Mouse (Mus musculus): Measurements from ENCODE around the gene E030030I06Rik. TPM values are rescaled to one million over a fixed set of nuclear protein-coding genes. Genes with fewer than 3 reads are reported as not detected.
"Not testable (repeated sequence)": the region's sequence is repeated elsewhere in the genome, so short reads cannot be mapped to it uniquely, and the experiment has no call there.

E030030I06Rik gene
- polyA plus RNA-seq, 1 experiment from 2014 or later, result 18.7 TPM

- no peak overlapping the region for H3K27ac ChIP-seq
- WGBS, result 2% methylated on average over 23 of the region's 23 CpGs
- no peaks in the 10 kb centered on the region for H3K9me3 ChIP-seq (replicated peaks)
- H3K4me1 ChIP-seq, result peaks cover 14% of the 10 kb centered on the region
- DNase-seq (ENCODE audit: low spot score), result peak; percentile 44
- peaks cover 78% of the 10 kb centered on the region for H3K27me3 ChIP-seq (ENCODE audit: low read depth, poor library complexity, severe bottlenecking)
- no peaks in the 10 kb centered on the region for H3K36me3 ChIP-seq
- H3K4me3 ChIP-seq, result 0 out of 2 replicates have a peak overlapping the region, but pooled peaks have one; percentile 15
These were observed 10.6 kb upstream of the E030030I06Rik start for GRCm38 (mm10) chr10:22159581-22160140.

DNA sequence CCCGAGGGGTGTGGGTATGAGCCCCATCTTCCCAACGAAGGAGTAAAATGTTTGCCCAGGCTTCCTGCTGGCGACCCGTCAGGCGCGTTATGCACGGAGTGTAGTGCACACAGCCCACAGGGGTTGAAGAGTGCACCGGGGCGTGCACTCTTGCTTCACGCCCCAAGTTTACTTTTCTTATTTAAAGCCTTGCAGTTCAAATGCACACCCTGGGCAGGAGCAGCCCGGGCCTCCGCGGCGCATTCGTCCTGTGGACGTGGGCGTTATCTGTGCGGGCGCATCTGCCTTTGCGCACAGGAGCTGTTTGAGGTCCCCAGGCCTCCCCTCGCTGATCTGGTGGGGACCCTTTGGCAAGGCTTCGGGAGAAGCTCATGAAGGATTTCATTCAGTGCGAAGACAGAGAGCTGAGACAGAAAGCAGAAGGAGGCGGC lies 10.1 kb upstream of the E030030I06Rik start:
- under 1% methylated on average over 24 of the region's 24 CpGs for WGBS
- DNase-seq (ENCODE audit: low spot score), result peak; percentile 51
- H3K9me3 ChIP-seq (replicated peaks), result no peaks in the 10 kb centered on the region
- no peaks in the 10 kb centered on the region for H3K36me3 ChIP-seq
- H3K27me3 ChIP-seq (ENCODE audit: low read depth, poor library complexity, severe bottlenecking), result peaks cover 83% of the 10 kb centered on the region
- peaks cover 14% of the 10 kb centered on the region for H3K4me1 ChIP-seq
- no peak overlapping the region for H3K27ac ChIP-seq
- peak overlapping the region; percentile 52 for H3K4me3 ChIP-seq

DNA sequence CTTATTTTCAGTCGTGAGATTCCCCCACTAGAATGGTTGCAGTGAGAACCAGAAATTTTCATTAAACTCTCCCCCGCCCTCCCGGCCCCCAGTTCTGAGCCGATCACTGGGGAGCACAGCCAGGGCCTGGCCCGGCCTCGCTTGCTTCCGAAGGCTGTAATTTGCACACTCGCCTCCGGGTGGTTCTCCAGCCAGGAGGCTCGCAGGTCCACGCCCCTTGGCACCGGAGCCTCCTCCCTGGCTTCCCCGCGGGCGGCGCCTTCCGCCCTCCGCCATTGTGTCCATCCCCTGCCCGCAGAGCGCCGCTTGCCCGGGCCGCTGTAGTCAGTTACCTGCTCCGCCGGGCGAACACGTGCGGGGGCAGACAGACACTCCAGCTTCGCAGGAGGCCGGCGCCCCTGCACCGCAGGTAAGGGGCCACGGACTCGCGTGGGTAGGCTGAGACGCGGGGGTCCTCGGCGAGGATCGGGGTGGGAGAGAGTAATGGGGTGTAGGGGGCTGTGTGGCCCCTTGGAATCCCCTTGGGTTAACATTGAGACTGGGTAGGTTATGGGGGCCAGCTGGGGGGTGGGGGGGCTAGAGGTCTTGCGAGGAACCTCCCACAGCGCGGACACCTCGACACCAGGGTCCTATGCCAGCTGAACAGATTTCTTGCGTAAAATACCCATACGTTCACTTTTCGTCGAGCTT lies 9.4 kb upstream of the E030030I06Rik start, which contains the start of the genes Raet1e and H60b:
TSS of gene Raet1e (plus strand) at position 260 of the 690 bp plus-strand sequence.
TSS of gene H60b (plus strand) at position 277 of the 690 bp plus-strand sequence.
- DNase-seq (ENCODE audit: low spot score), result peak; percentile 74
- Histone ChIP-seq H3K4me1 (peaks cover 14% of the 10 kb centered on the region), H3K4me3 (peak within 1 kb of the TSS; percentile 52), H3K27me3 (ENCODE audit: low read depth, poor library complexity, severe bottlenecking) (peaks cover 90% of the 10 kb centered on the region)
- 0% methylated on average over 48 of the region's 48 CpGs for WGBS
- H3K9me3 ChIP-seq (replicated peaks); H3K27ac ChIP-seq; H3K36me3 ChIP-seq: not testable (repeated sequence)

- Histone ChIP-seq H3K4me1 (peaks cover 28% of the 10 kb centered on the region), H3K27me3 (ENCODE audit: low read depth, poor library complexity, severe bottlenecking) (peaks cover 96% of the 10 kb centered on the region), H3K4me3 (no peak overlapping the region), H3K9me3 (replicated peaks) (no peaks in the 10 kb centered on the region), H3K36me3 (no peaks in the 10 kb centered on the region), H3K27ac (no peak overlapping the region)
- DNase-seq (ENCODE audit: low spot score), result no peak
- 10% methylated on average over 3 of the region's 3 CpGs for WGBS
These were observed 6.1 kb upstream of the E030030I06Rik start for GRCm38 (mm10) chr10:22154871-22155799.

- not testable (repeated sequence) for H3K9me3 ChIP-seq (replicated peaks); H3K27ac ChIP-seq; H3K36me3 ChIP-seq
- WGBS, result under 1% methylated on average over 38 of the region's 38 CpGs
- peak; percentile 70 for DNase-seq (ENCODE audit: low spot score)
- Histone ChIP-seq H3K4me3 (peak overlapping the region; percentile 45), H3K27me3 (ENCODE audit: low read depth, poor library complexity, severe bottlenecking) (peaks cover 94% of the 10 kb centered on the region), H3K4me1 (peaks cover 33% of the 10 kb centered on the region)
These were observed 5.1 kb upstream of the E030030I06Rik start for GRCm38 (mm10) chr10:22154127-22154526.

DNA sequence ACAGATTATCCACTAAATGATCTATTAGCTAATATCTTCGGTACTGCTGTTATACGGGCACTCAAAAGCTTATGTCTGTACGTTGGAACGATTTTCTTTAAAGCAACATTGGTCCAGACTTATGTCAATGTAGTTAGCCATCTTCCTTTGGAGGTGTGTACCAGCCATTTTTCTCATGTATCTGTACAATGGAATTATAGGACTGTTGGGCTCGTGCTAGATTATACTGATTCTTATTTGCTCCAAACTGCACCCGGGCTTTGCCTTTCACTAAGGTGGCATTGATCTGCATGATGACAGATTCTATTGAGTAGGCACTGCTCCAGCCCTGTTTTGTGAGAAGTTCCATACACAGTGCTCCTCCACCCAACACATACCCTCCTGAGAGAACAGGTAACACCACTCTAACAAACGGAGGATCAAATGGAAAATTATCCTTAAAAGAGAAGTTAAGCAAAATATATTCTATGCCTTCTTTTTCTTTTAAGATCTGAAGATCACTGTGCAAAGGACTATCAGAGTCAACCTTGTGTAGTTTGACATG lies 4.1 kb upstream of the E030030I06Rik start:
- 7% methylated on average over 7 of the region's 7 CpGs for WGBS
- not testable (repeated sequence) for H3K9me3 ChIP-seq (replicated peaks); H3K36me3 ChIP-seq; H3K4me3 ChIP-seq; DNase-seq (ENCODE audit: low spot score); H3K27ac ChIP-seq
- peaks cover 85% of the 10 kb centered on the region for H3K27me3 ChIP-seq (ENCODE audit: low read depth, poor library complexity, severe bottlenecking)
- peaks cover 28% of the 10 kb centered on the region for H3K4me1 ChIP-seq

DNA sequence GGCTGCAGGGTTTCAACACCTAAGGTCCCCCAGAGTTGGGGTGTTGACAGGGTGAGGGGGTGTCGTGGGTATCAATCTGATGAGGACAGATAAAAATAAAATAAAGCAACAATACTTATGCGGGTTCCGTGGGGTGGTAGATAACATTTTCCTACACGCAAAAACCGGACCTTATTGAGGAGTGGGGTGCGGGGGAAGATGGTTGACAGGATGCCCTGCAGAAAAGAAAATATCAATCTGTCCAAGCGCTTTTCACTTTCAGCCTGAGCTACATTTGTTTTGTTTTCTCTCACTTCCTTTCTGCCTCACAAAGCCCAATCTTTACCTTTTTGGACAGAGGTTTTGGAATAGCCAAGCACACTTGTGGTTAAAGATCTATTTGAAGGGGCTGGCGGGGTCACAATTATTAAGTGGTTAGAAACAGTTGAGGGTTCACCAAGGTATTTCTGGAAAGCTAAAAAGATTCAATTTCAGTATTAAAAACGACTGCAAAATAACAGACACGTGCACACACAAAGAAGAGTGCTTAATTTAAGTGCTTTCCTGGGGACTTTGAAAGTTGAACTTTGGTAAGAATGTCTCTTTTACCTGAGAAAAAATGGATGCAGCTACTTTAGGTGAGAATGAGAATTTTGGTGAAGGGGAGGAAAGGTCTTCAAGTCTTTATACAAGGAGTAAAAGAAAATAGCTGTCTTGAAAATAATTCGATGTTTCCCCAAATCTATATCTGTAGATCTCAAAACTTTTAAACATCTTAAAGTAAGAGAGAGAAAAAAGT lies 3.0 kb upstream of the E030030I06Rik start:
- not testable (repeated sequence) for H3K9me3 ChIP-seq (replicated peaks); DNase-seq (ENCODE audit: low spot score); H3K27ac ChIP-seq; H3K36me3 ChIP-seq; H3K4me3 ChIP-seq
- Histone ChIP-seq H3K27me3 (ENCODE audit: low read depth, poor library complexity, severe bottlenecking) (peaks cover 73% of the 10 kb centered on the region), H3K4me1 (peaks cover 25% of the 10 kb centered on the region)
- 1% methylated on average over 11 of the region's 11 CpGs for WGBS

DNA sequence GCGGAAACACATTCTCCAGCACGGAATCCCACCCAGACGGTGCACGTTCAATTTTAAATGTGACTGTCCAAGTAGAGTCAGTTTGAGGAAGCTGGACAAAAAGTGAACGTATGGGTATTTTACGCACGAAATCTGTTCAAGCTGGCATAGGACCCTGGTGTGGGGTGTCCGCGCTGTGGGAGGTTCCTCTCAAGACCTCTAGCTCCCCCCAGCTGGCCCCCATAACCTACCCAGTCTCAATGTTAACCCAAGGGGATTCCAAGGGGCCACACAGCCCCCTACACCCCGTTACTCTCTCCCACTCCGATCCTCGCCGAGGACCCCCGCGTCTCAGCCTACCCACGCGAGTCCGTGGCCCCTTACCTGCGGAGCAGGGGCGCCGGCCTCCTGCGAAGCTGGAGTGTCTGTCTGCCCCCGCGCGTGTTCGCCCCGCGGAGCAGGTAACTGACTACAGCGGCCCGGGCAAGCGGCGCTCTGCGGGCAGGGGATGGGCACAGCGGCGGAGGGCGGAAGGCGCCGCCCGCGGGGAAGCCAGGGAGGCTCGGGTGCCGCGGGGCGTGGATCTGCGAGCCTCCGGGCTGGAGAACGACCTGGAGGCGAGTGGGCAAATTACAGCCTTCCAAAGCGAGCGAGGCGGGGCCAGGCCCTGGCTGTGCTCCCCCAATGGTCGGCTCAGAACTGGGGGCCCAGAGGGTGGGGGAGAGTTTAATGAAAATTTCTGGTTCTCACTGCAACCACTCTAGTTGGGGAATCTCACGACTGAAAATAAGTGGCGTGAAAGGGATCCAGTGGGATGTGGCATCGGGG lies 2.2 kb upstream of the E030030I06Rik start:
- WGBS, result under 1% methylated on average over 55 of the region's 55 CpGs
- Histone ChIP-seq H3K27me3 (ENCODE audit: low read depth, poor library complexity, severe bottlenecking) (peaks cover 65% of the 10 kb centered on the region), H3K4me3 (peak overlapping the region; percentile 41), H3K4me1 (peaks cover 25% of the 10 kb centered on the region)
- H3K27ac ChIP-seq; H3K36me3 ChIP-seq; H3K9me3 ChIP-seq (replicated peaks): not testable (repeated sequence)
- DNase-seq (ENCODE audit: low spot score), result peak; percentile 51

DNA sequence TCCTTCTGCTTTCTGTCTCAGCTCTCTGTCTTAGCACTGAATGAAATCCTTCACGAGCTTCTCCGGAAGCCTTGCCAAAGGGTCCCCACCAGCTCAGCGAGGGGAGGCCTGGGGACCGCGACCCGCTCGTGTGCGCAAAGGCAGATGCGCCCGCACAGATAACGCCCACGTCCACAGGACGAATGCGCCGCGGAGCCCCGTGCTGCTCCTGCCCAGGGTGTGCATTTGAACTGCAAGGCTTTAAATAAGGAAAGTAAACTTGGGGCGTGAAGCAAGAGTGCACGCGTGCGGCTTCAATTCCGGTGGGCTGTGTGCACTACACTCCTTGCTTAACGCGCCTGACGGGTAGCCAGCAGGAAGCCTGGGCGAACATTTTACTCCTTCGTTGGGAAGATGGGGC lies 1.5 kb upstream of the E030030I06Rik start:
- H3K9me3 ChIP-seq (replicated peaks), result no peaks in the 10 kb centered on the region
- H3K4me3 ChIP-seq, result peak overlapping the region; percentile 75
- no peaks in the 10 kb centered on the region for H3K36me3 ChIP-seq
- WGBS, result under 1% methylated on average over 27 of the region's 27 CpGs
- no peak overlapping the region for H3K27ac ChIP-seq
- peaks cover 25% of the 10 kb centered on the region for H3K4me1 ChIP-seq
- peaks cover 58% of the 10 kb centered on the region for H3K27me3 ChIP-seq (ENCODE audit: low read depth, poor library complexity, severe bottlenecking)
- DNase-seq (ENCODE audit: low spot score), result peak; percentile 56

GRCm38 (mm10) chr10:22149691-22150465 lies 808 bp upstream of the E030030I06Rik start:
- H3K36me3 ChIP-seq, result no peaks in the 10 kb centered on the region
- H3K9me3 ChIP-seq (replicated peaks), result no peaks in the 10 kb centered on the region
- peaks cover 25% of the 10 kb centered on the region for H3K4me1 ChIP-seq
- under 1% methylated on average over 50 of the region's 50 CpGs for WGBS
- no peak overlapping the region for H3K27ac ChIP-seq
- peaks cover 51% of the 10 kb centered on the region for H3K27me3 ChIP-seq (ENCODE audit: low read depth, poor library complexity, severe bottlenecking)
- DNase-seq (ENCODE audit: low spot score), result peak; percentile 71
- H3K4me3 ChIP-seq, result peak overlapping the region; percentile 75

Data from limb, embryonic 10.5 days (tissue).